Mouse (Mus musculus): ENCODE measurements at regions not wholly inside any gene's neighbourhood (a gene's known extent, or its start where the extent isn't known, plus 50 kb on each side); places are given as distances from the start of the nearest gene placed in this dataset.

GRCm38 (mm10) chr7:133494256-133494981, 107.5 kb downstream of the Tex36 start:
- no peak overlapping the region for H3K4me2 ChIP-seq
- no peak for ATAC-seq (ENCODE audit: extremely low read depth, insufficient number of reproducible peaks, low FRiP score, low TSS enrichment)
- no peaks in the 10 kb centered on the region for H3K9me3 ChIP-seq
- H3K4me3 ChIP-seq: no peak overlapping the region
- H3K4me1 ChIP-seq: 0 out of 2 replicates have a peak, but pooled peaks cover 4% of the 10 kb centered on the region
- H3K27ac ChIP-seq (replicated peaks): no peak overlapping the region
- WGBS: 59% methylated on average over 10 of the region's 10 CpGs
- H3K9ac ChIP-seq: no peak overlapping the region
- peaks cover 12% of the 10 kb centered on the region; the same call in 1 of the 2 replicates for H3K27me3 ChIP-seq (replicated peaks)
- H3K36me3 ChIP-seq: no peaks in the 10 kb centered on the region

DNA sequence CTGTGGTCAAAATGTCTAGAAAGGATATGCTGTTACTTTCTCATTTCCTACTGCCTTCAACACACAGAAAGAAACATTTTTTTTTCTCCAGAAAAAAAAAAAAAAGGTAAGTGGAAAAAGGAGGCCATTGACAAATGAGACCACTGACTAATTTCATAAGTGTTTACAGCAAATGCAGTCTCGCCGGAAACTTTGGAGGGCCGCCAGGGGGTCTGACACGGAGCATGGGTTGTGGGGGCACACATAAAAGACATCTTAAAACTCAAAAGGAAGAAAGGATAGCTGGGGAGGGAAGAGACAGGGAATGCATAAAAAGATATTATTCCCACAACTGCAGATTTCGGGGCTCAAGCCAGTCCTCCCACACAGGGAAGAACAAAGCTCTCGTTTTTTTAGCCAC, 109.3 kb downstream of the Tex36 start:
- Histone ChIP-seq H3K4me3 (no peak overlapping the region), H3K27ac (replicated peaks) (no peak overlapping the region), H3K9me3 (no peaks in the 10 kb centered on the region), H3K36me3 (no peaks in the 10 kb centered on the region), H3K27me3 (replicated peaks) (peaks cover 7% of the 10 kb centered on the region; the same call in 1 of the 2 replicates), H3K4me2 (no peak overlapping the region), H3K4me1 (0 out of 2 replicates have a peak, but pooled peaks cover 4% of the 10 kb centered on the region), H3K9ac (no peak overlapping the region)
- ATAC-seq (ENCODE audit: extremely low read depth, insufficient number of reproducible peaks, low FRiP score, low TSS enrichment): no peak
- 43% methylated on average over 6 of the region's 6 CpGs for WGBS

- Histone ChIP-seq H3K27me3 (replicated peaks) (peaks cover 4% of the 10 kb centered on the region; the same call in 1 of the 2 replicates), H3K36me3 (no peaks in the 10 kb centered on the region), H3K4me3 (no peak overlapping the region), H3K27ac (replicated peaks) (no peak overlapping the region), H3K4me2 (no peak overlapping the region), H3K9ac (no peak overlapping the region), H3K9me3 (no peaks in the 10 kb centered on the region), H3K4me1 (0 out of 2 replicates have a peak, but pooled peaks cover 4% of the 10 kb centered on the region)
- WGBS: 50% methylated on average over 7 of the region's 7 CpGs
- no peak for ATAC-seq (ENCODE audit: extremely low read depth, insufficient number of reproducible peaks, low FRiP score, low TSS enrichment)
Observed at GRCm38 (mm10) chr7:133487887-133488630, 113.9 kb downstream of the Tex36 start.

GRCm38 (mm10) chr7:133484430-133484841, 117.5 kb downstream of the Tex36 start:
- no peak overlapping the region for H3K27ac ChIP-seq (replicated peaks)
- no peaks in the 10 kb centered on the region for H3K27me3 ChIP-seq (replicated peaks)
- H3K4me1 ChIP-seq: peaks cover 7% of the 10 kb centered on the region; the same call in 1 of the 2 replicates
- WGBS: 68% methylated on average over 8 of the region's 8 CpGs
- H3K4me3 ChIP-seq: no peak overlapping the region
- no peak overlapping the region for H3K4me2 ChIP-seq
- no peaks in the 10 kb centered on the region for H3K36me3 ChIP-seq
- no peaks in the 10 kb centered on the region for H3K9me3 ChIP-seq
- H3K9ac ChIP-seq: no peak overlapping the region
- no peak for ATAC-seq (ENCODE audit: extremely low read depth, insufficient number of reproducible peaks, low FRiP score, low TSS enrichment)

- no peak overlapping the region for H3K9ac ChIP-seq
- peaks cover 7% of the 10 kb centered on the region; the same call in 1 of the 2 replicates for H3K4me1 ChIP-seq
- H3K9me3 ChIP-seq: no peaks in the 10 kb centered on the region; the same call in 1 of the 2 replicates
- no peak overlapping the region for H3K4me2 ChIP-seq
- no peaks in the 10 kb centered on the region for H3K36me3 ChIP-seq
- H3K27me3 ChIP-seq (replicated peaks): no peaks in the 10 kb centered on the region
- WGBS: 58% methylated on average over 6 of the region's 6 CpGs
- no peak overlapping the region for H3K4me3 ChIP-seq
- no peak for ATAC-seq (ENCODE audit: extremely low read depth, insufficient number of reproducible peaks, low FRiP score, low TSS enrichment)
- no peak overlapping the region for H3K27ac ChIP-seq (replicated peaks)
Observed at GRCm38 (mm10) chr7:133481529-133481928, 120.4 kb downstream of the Tex36 start.

- Histone ChIP-seq H3K36me3 (no peaks in the 10 kb centered on the region), H3K9me3 (no peaks in the 10 kb centered on the region; the same call in 1 of the 2 replicates), H3K27me3 (replicated peaks) (no peaks in the 10 kb centered on the region), H3K27ac (replicated peaks) (no peak overlapping the region), H3K4me1 (peaks cover 7% of the 10 kb centered on the region; the same call in 1 of the 2 replicates), H3K4me3 (no peak overlapping the region), H3K4me2 (no peak overlapping the region), H3K9ac (no peak overlapping the region)
- ATAC-seq (ENCODE audit: extremely low read depth, insufficient number of reproducible peaks, low FRiP score, low TSS enrichment): no peak
- WGBS: 59% methylated on average over 7 of the region's 7 CpGs
Observed at GRCm38 (mm10) chr7:133479679-133480078, 122.3 kb downstream of the Tex36 start.

DNA sequence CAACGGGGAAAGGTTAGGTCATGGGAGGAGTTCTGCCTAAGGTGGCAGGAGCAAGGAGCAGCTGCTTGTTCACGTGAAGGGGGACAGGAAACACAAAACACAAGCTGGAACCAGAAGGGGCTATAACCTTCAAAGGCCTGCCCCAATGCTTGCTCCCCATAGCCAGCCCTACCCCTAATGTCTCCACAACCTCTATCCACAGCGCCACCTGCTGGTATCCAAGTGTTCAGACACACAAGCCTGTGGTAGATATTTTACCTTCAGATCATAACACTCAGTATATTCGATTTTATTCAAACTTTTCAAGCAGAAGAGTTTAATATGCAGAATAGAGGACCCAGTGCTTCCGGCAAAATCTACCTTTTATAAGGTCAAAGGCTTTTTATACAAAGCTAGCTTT, 124.0 kb downstream of the Tex36 start:
- H3K4me3 ChIP-seq: no peak overlapping the region
- no peak for ATAC-seq (ENCODE audit: extremely low read depth, insufficient number of reproducible peaks, low FRiP score, low TSS enrichment)
- no peak overlapping the region for H3K9ac ChIP-seq
- no peaks in the 10 kb centered on the region for H3K27me3 ChIP-seq (replicated peaks)
- H3K4me2 ChIP-seq: no peak overlapping the region
- H3K36me3 ChIP-seq: no peaks in the 10 kb centered on the region
- peaks cover 7% of the 10 kb centered on the region; the same call in 1 of the 2 replicates for H3K4me1 ChIP-seq
- no peak overlapping the region for H3K27ac ChIP-seq (replicated peaks)
- WGBS: 76% methylated on average over 5 of the region's 5 CpGs
- no peaks in the 10 kb centered on the region; the same call in 1 of the 2 replicates for H3K9me3 ChIP-seq

GRCm38 (mm10) chr7:133477221-133477620, 124.7 kb downstream of the Tex36 start:
- peaks cover 7% of the 10 kb centered on the region; the same call in 1 of the 2 replicates for H3K4me1 ChIP-seq
- no peak overlapping the region for H3K9ac ChIP-seq
- 85% methylated on average over 6 of the region's 6 CpGs for WGBS

DNA sequence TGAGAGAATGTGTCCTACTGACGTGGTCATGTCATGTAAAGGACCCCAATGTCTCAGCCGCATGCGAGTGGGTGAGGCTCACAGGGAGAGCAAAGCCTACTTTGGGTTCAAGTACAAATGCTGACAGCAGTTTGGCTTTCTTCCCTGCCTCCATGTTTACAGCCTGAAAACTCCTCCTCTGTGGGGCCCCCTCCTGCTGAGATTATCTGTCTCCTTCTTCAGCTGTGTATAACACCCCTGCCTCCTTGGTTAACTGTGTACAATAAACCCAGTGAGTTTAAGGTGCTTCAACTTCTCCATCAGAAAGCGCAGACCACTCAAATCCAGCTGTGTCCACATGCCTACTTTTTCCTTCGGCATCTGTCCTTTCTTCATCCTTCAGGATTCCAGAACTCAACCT, 130.3 kb downstream of the Tex36 start:
- no peak for ATAC-seq (ENCODE audit: extremely low read depth, insufficient number of reproducible peaks, low FRiP score, low TSS enrichment)
- 68% methylated on average over 5 of the region's 5 CpGs for WGBS
- Histone ChIP-seq H3K36me3 (no peaks in the 10 kb centered on the region), H3K4me2 (no peak overlapping the region), H3K4me3 (no peak overlapping the region), H3K4me1 (peaks cover 21% of the 10 kb centered on the region), H3K9ac (no peak overlapping the region), H3K9me3 (no peaks in the 10 kb centered on the region), H3K27ac (replicated peaks) (no peak overlapping the region), H3K27me3 (replicated peaks) (no peaks in the 10 kb centered on the region)

More at GRCm38 (mm10) chr7:133477221-133477620, 124.7 kb downstream of the Tex36 start:
- H3K9me3 ChIP-seq: no peaks in the 10 kb centered on the region; the same call in 1 of the 2 replicates
- no peaks in the 10 kb centered on the region for H3K36me3 ChIP-seq
- H3K27ac ChIP-seq (replicated peaks): no peak overlapping the region
- ATAC-seq (ENCODE audit: extremely low read depth, insufficient number of reproducible peaks, low FRiP score, low TSS enrichment): no peak
- no peak overlapping the region for H3K4me3 ChIP-seq
- no peaks in the 10 kb centered on the region for H3K27me3 ChIP-seq (replicated peaks)
- H3K4me2 ChIP-seq: no peak overlapping the region

DNA sequence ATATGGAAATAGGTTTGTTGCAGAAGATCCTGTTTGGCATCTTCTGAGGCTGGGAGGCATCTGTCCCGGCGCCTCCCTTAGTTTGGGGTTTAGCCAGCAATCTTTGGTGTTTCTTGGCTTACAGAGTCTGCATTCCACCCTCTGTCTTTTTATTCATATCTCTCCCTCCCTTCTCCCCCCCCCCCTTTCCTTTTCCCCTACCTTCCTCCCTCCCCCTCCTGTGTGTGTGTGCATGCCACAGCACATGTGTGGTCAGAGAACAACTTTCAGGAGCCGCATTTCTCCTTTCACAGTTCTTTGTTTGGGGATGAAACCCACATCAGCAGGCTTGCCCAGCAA, 131.4 kb downstream of the Tex36 start:
- no peak overlapping the region for H3K4me3 ChIP-seq
- WGBS: 49% methylated on average over 3 of the region's 3 CpGs
- no peaks in the 10 kb centered on the region for H3K9me3 ChIP-seq
- no peaks in the 10 kb centered on the region for H3K36me3 ChIP-seq
- ATAC-seq (ENCODE audit: extremely low read depth, insufficient number of reproducible peaks, low FRiP score, low TSS enrichment): no peak
- no peak overlapping the region for H3K9ac ChIP-seq
- H3K27ac ChIP-seq (replicated peaks): no peak overlapping the region
- no peaks in the 10 kb centered on the region for H3K27me3 ChIP-seq (replicated peaks)
- no peak overlapping the region for H3K4me2 ChIP-seq
- H3K4me1 ChIP-seq: peaks cover 21% of the 10 kb centered on the region

- Histone ChIP-seq H3K27ac (replicated peaks) (no peak overlapping the region), H3K9me3 (no peaks in the 10 kb centered on the region), H3K4me2 (no peak overlapping the region), H3K9ac (no peak overlapping the region), H3K27me3 (replicated peaks) (no peaks in the 10 kb centered on the region), H3K4me1 (peaks cover 21% of the 10 kb centered on the region), H3K4me3 (no peak overlapping the region), H3K36me3 (no peaks in the 10 kb centered on the region)
- WGBS: 28% methylated on average over 6 of the region's 6 CpGs
- no peak for ATAC-seq (ENCODE audit: extremely low read depth, insufficient number of reproducible peaks, low FRiP score, low TSS enrichment)
Observed at GRCm38 (mm10) chr7:133469952-133470619, 131.9 kb downstream of the Tex36 start.
